Mouse (Mus musculus): ENCODE results near the gene Gm34653. TPM values are rescaled to one million over a fixed set of nuclear protein-coding genes. Genes with fewer than 3 reads are reported as not detected.

The Gm34653 gene
- polyA plus RNA-seq, 1 experiment from 2014 or later, result 0.06 TPM

DNA sequence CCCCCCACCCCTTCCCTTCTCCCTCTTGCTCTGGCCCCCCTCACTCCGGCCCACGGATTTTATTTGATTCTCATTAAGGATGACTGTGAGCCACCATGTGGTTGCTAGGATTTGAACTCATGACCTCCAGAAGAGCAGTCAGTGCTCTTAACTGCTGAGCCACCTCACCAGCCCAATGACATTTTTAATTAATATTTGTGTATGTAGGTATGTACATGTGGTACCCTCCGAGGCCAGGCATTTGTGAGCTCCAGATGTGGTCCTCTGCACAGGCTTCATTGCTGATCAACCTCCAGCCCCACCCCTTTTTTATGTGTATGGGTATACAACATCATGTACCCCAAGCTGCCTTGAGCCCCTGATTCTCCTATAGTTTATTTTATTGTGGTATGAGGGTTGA, 29.1 kb upstream of the Gm34653 start:
- peak overlapping the region; percentile 63 for H3K4me2 ChIP-seq (ENCODE audit: low read depth, low read length)
- H3K4me3 ChIP-seq (ENCODE audit: low read depth, low read length), result peak overlapping the region; percentile 79
- DNase-seq (no peak), ATAC-seq (no peak)
- 72% methylated on average over 3 of the region's 3 CpGs for WGBS (ENCODE audit: insufficient replicate concordance)
- TF ChIP-seq EP300 (IDR thresholded peaks at IDR 0.05; ENCODE audit: low read depth), result no peak
- no peak for TF ChIP-seq CTCF (IDR thresholded peaks at IDR 0.05; ENCODE audit: low read depth)
- no peaks in the 10 kb centered on the region for H3K27me3 ChIP-seq (ENCODE audit: insufficient read depth, low read length)
- peak overlapping the region; percentile 52 for H3K9ac ChIP-seq (replicated peaks)
- H3K27ac ChIP-seq (ENCODE audit: low read depth), result peak overlapping the region; percentile 1; the same call in 1 of the 2 replicates
- H3K36me3 ChIP-seq (replicated peaks; ENCODE audit: insufficient read depth, low read length), result peaks cover 37% of the 10 kb centered on the region
- no peaks in the 10 kb centered on the region for H3K9me3 ChIP-seq (ENCODE audit: low read length)
- peaks cover 40% of the 10 kb centered on the region for H3K4me1 ChIP-seq (ENCODE audit: insufficient read depth)

DNA sequence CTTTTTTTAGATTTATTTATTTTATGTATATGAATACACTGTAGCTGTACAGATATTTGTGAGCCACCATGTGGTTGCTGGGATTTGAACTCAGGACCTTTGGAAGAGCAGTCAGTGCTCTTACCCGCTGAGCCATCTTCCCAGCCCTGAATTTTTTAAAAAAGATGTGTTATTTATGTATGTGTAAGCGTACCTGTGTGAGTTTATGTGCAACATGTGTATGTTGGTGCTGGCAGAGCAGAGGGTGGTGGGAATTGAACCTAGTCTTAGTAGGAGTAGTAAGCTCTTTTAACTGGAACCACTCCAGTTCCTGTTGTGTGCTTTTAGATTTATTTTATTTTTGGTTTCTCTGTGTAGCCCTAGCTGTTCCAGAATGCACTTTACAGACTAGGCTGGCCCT, 28.6 kb upstream of the Gm34653 start:
- WGBS (ENCODE audit: insufficient replicate concordance), result 90% methylated on average over 2 of the region's 2 CpGs
- peak overlapping the region; percentile 63 for H3K4me2 ChIP-seq (ENCODE audit: low read depth, low read length)

DNA sequence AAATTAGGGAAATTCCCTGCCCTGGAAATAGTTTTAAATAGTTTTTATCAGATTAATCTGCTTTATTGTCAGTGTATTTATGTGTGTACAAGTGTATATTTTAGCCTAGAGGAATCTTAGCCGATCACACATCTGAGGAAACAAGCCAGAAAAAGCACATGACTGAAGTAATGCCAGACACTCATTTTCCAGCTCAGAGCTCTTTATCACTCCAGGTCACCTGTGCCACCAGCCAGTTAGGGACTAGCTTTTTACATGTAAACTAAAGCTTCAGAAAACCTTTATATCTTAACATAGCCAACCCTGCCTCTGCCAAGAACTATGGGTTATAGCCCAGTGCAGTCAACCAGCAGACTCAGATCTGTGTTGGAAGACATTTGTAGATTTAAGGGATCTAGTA, 28.0 kb upstream of the Gm34653 start:
- peaks cover 45% of the 10 kb centered on the region for H3K36me3 ChIP-seq (replicated peaks; ENCODE audit: insufficient read depth, low read length)
- ATAC-seq, result peak; percentile 39
- H3K9me3 ChIP-seq (ENCODE audit: low read length), result no peaks in the 10 kb centered on the region
- peak; percentile 27 for DNase-seq
- 0 out of 2 replicates have a peak overlapping the region, but pooled peaks have one; percentile 79 for H3K4me3 ChIP-seq (ENCODE audit: low read depth, low read length)
- H3K4me2 ChIP-seq (ENCODE audit: low read depth, low read length), result peak overlapping the region; percentile 63
- no peaks in the 10 kb centered on the region for H3K27me3 ChIP-seq (ENCODE audit: insufficient read depth, low read length)
- peak; percentile 87 for TF ChIP-seq EP300 (IDR thresholded peaks at IDR 0.05; ENCODE audit: low read depth)
- TF ChIP-seq CTCF (IDR thresholded peaks at IDR 0.05; ENCODE audit: low read depth), result no peak
- H3K9ac ChIP-seq (replicated peaks), result no peak overlapping the region
- H3K27ac ChIP-seq (ENCODE audit: low read depth), result peak overlapping the region; percentile 53
- 44% methylated on average over 1 of the region's 1 CpGs for WGBS (ENCODE audit: insufficient replicate concordance)
- H3K4me1 ChIP-seq (ENCODE audit: insufficient read depth), result peaks cover 41% of the 10 kb centered on the region

More for the DNA sequence above, 28.6 kb upstream of the Gm34653 start:
- Histone ChIP-seq H3K36me3 (replicated peaks; ENCODE audit: insufficient read depth, low read length) (peaks cover 41% of the 10 kb centered on the region), H3K9ac (replicated peaks) (peak overlapping the region; percentile 39; the same call in 1 of the 2 replicates), H3K27ac (ENCODE audit: low read depth) (peak overlapping the region; percentile 53), H3K4me3 (ENCODE audit: low read depth, low read length) (peak overlapping the region; percentile 79), H3K27me3 (ENCODE audit: insufficient read depth, low read length) (no peaks in the 10 kb centered on the region), H3K9me3 (ENCODE audit: low read length) (no peaks in the 10 kb centered on the region), H3K4me1 (ENCODE audit: insufficient read depth) (peaks cover 37% of the 10 kb centered on the region)
- DNase-seq (no peak), ATAC-seq (no peak)
- no peak for TF ChIP-seq CTCF (IDR thresholded peaks at IDR 0.05; ENCODE audit: low read depth)
- no peak for TF ChIP-seq EP300 (IDR thresholded peaks at IDR 0.05; ENCODE audit: low read depth)

DNA sequence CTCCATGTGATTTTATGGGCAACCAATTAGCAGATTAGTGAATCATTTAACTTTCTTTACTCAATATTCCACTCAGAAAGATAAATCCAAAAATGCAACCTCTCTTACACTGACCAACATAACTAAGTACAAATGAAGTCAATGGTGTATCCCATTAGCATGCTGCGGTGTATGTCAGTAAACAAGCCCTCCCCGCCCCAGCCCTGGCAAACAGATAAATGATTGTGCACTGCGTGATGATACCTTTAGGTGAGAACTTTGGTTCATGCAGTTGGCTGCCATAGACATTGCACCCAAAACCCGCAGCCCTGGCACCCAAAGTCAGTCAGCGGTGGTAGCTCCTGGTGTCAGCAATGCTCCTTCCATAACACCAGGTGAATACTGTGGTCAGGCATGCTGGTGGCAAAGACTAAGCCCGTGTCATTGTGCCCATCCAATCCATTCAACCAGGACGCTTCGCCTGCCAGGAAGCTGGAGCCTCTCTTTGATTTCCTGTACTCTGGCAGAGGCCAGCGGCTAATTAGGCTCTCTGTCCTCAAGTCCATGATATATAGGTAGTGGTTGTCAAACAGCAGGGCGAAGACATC, 27.4 kb upstream of the Gm34653 start:
- peaks cover 48% of the 10 kb centered on the region for H3K36me3 ChIP-seq (replicated peaks; ENCODE audit: insufficient read depth, low read length)
- no peaks in the 10 kb centered on the region for H3K9me3 ChIP-seq (ENCODE audit: low read length)
- no peak overlapping the region for H3K4me3 ChIP-seq (ENCODE audit: low read depth, low read length)
- ATAC-seq, result no peak
- H3K27ac ChIP-seq (ENCODE audit: low read depth), result peak overlapping the region; percentile 53
- H3K4me1 ChIP-seq (ENCODE audit: insufficient read depth), result peaks cover 36% of the 10 kb centered on the region
- no peaks in the 10 kb centered on the region for H3K27me3 ChIP-seq (ENCODE audit: insufficient read depth, low read length)
- TF ChIP-seq EP300 (IDR thresholded peaks at IDR 0.05; ENCODE audit: low read depth) (no peak), CTCF (IDR thresholded peaks at IDR 0.05; ENCODE audit: low read depth) (no peak)
- peak overlapping the region; percentile 36 for H3K4me2 ChIP-seq (ENCODE audit: low read depth, low read length)
- H3K9ac ChIP-seq (replicated peaks), result no peak overlapping the region
- 78% methylated on average over 10 of the region's 10 CpGs for whole genome bisulfite sequencing (ENCODE audit: insufficient replicate concordance)
- no peak for DNase-seq

DNA sequence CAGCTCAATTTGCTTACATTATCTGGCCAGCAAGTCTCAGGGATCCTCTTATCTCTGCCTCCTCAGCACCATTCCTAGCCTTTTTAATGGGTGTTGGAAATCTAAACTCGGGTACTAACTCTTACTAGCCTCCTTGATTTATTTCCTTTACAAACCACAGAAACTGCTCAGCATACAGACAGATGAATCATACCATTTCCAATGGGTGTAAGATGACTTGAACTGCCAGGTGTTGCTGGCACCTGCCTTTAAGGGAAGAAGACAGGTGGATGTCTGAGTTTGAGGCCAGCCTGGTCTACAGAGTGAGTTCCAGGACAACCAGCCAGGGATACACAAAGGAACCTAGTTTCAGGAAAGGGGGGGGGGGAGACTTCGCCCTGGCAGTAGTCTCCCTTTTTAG, 24.8 kb upstream of the Gm34653 start:
- Histone ChIP-seq H3K4me3 (ENCODE audit: low read depth, low read length) (no peak overlapping the region), H3K9me3 (ENCODE audit: low read length) (no peaks in the 10 kb centered on the region), H3K4me2 (ENCODE audit: low read depth, low read length) (no peak overlapping the region), H3K9ac (replicated peaks) (no peak overlapping the region), H3K27ac (ENCODE audit: low read depth) (0 out of 2 replicates have a peak overlapping the region, but pooled peaks have one; percentile 7), H3K4me1 (ENCODE audit: insufficient read depth) (peaks cover 33% of the 10 kb centered on the region), H3K36me3 (replicated peaks; ENCODE audit: insufficient read depth, low read length) (peaks cover 72% of the 10 kb centered on the region), H3K27me3 (ENCODE audit: insufficient read depth, low read length) (no peaks in the 10 kb centered on the region)
- TF ChIP-seq EP300 (IDR thresholded peaks at IDR 0.05; ENCODE audit: low read depth) (no peak), CTCF (IDR thresholded peaks at IDR 0.05; ENCODE audit: low read depth) (no peak)
- ATAC-seq, result no peak
- 48% methylated on average over 2 of the region's 2 CpGs for WGBS (ENCODE audit: insufficient replicate concordance)
- no peak for DNase-seq

DNA sequence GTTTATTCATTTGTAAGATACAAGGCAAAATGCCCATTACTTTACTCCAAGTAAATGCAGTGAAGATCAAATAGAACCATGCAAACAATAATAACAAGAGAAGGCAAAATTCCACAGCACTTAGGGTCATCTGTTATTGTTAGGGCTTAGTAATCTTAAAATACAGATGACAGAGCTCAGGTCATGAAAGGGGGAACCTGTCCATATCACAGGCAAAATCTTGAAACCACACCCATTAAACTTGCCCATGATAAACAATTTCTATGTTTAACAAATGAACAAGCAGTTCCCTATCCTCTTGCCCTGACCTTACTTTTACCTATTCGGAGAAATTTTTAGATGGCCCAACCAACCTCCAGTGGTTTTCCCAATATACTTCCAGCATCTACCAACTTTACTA, 23.2 kb upstream of the Gm34653 start:
- H3K4me1 ChIP-seq (ENCODE audit: insufficient read depth), result peaks cover 22% of the 10 kb centered on the region
- H3K4me2 ChIP-seq (ENCODE audit: low read depth, low read length), result no peak overlapping the region
- H3K9me3 ChIP-seq (ENCODE audit: low read length), result no peaks in the 10 kb centered on the region
- H3K4me3 ChIP-seq (ENCODE audit: low read depth, low read length), result no peak overlapping the region
- H3K36me3 ChIP-seq (replicated peaks; ENCODE audit: insufficient read depth, low read length), result peaks cover 77% of the 10 kb centered on the region
- DNase-seq (no peak), ATAC-seq (no peak)
- TF ChIP-seq CTCF (IDR thresholded peaks at IDR 0.05; ENCODE audit: low read depth) (no peak), EP300 (IDR thresholded peaks at IDR 0.05; ENCODE audit: low read depth) (no peak)
- no peak overlapping the region for H3K9ac ChIP-seq (replicated peaks)
- H3K27ac ChIP-seq (ENCODE audit: low read depth), result no peak overlapping the region
- H3K27me3 ChIP-seq (ENCODE audit: insufficient read depth, low read length), result no peaks in the 10 kb centered on the region
- WGBS (ENCODE audit: insufficient replicate concordance), result 70% methylated on average over 1 of the region's 1 CpGs

Data from liver, postnatal 0 days (tissue).